Mouse (Mus musculus): ENCODE data around the gene Triobp.

- no peak for TF ChIP-seq TAL1 (IDR thresholded peaks at IDR 0.05; ENCODE audit: low read length)
- TF ChIP-seq GATA1 (IDR thresholded peaks at IDR 0.05; ENCODE audit: low read length): no peak
Observed at GRCm38 (mm10) chr15:78912040-78912439, 35.5 kb upstream of the Triobp start.

All from erythroblast, embryonic 14.5 days (primary cell).